Mouse (Mus musculus) spleen, adult 2 months (tissue): ENCODE data around the gene Egln1.

Source experiments
- CTCF ChIP-seq: fragments of 200-500 bp; IDR thresholded peaks from 2 replicates; pipeline ENCODE4 v1.5.1; 2011; ENCODE audit warnings: mild to moderate bottlenecking, inconsistent platforms; ENCODE audit not compliant: insufficient read depth, insufficient read length, insufficient replicate concordance; ENCODE audit errors: extremely low read depth
- POLR2A ChIP-seq: fragments of 200-500 bp; IDR thresholded peaks from 2 replicates; pipeline ENCODE4 v1.6.1; 2011; ENCODE audit warnings: low read depth, low read length, inconsistent platforms

- TF ChIP-seq POLR2A: no peak
- no peak for TF ChIP-seq CTCF
Observed at GRCm38 (mm10) chr8:124950069-124950456, 939 bp upstream of the Egln1 start.
